Mouse (Mus musculus): ENCODE data around the gene Rnf222.

Gene Rnf222

DNA sequence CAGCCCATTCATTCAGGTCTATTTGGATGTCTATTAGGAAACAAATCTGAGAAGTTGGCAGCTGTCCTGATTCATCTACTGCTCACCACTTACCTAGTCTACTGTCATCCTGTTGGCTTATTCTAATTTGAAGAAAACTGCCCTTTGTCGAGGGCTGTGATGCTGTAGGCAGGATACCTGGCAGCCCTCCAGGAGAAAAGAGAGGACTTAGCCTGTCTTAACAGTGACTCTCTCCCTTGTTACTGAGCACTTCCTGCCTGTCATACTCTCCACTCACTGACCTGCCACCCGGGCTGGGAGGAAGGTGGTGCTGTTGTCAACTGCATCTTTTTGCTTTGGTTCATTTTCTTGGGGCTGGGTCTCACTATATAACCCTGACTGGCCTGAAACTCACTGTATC, 2.3 kb downstream of the Rnf222 start:
- no peak for DNase-seq

- no peak for DNase-seq
These were observed 3.5 kb downstream of the Rnf222 start for GRCm38 (mm10) chr11:68891823-68892222.

GRCm38 (mm10) chr11:68892233-68892832, 4.0 kb downstream of the Rnf222 start:
- no peak for DNase-seq

DNA sequence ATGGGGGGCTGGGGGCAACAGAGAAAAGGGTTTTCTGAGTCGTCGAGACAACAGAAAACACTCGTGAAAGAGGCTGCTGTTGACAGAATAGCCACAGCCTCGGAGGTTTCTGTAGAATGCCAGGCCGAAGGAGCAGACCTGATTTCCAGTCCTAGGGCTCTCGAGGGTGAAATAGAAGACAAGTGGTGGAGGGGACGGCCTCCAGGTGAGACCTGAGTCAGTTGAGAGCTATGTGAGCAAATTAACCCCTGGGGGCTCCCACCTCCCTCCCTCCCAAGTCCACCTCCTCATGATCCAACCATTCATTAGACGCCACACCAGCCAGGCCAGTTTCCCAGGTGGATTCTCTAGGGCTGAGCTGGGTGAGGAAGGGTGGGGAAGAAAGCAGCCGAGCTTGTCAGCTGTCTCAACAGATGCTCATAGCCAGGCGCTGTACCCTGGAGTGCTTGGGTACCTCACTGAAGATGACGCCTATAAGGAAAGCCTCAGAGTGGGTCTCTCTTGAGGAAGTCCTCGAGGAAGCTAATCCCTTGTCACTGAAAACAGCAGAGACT, 5.6 kb downstream of the Rnf222 start:
- no peak for DNase-seq

DNA sequence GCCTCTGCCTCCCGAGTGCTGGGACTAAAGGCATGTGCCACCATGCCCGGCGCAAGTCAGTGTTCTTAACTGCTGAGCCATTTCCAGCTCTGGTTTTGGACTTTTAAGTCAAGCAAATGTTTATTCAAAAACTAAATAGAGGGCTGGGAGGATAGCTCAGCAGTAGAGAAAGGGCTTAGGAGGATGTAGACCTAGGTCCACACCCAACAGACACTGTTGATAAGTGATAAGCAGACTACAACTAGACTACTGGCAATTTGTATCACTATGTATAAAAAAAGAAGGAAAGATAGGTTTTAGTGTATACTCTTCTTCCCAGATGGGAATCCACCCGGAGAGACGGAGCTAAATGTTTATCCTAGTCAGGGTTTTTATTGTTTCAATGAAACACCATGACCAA, 7.9 kb downstream of the Rnf222 start:
- no peak for DNase-seq

DNA sequence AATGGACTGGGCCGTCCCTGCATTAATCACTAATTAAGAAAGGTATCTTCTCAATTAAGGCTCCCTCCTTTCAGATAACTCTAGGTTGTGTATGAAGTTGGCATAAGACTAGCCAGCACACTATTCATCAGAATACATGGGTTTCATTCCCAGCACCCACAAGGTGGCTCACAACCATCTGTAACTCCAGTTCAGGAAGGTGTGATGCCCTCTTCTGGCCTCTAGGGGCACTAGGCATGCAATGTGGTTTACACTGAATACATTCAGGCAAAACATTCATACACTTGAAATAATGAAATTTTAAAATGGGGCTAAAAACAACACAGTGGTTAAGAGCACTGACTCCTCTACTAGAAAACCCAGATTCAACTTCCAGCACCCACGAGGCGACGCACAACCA, 8.8 kb downstream of the Rnf222 start:
- peak; percentile 61 for DNase-seq

DNA sequence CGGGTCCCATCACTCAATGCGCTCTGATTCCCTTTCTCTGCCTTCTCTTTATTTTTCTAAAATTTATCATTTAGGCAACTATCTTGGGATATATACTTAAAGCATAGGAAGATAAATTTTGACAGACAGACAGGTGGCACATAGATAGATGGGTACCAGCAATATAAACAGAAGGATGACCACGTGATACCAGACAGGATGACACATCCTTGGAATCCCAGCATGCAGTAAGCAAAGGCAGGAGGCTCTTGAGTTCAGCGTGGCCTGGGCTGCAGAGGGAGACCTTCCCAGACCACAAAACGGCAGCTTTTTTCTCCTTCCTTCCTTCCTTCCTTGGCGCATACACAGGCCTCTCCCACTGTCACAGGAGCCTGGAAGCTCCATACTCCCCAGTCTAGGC, 9.5 kb downstream of the Rnf222 start:
- no peak for DNase-seq

DNA sequence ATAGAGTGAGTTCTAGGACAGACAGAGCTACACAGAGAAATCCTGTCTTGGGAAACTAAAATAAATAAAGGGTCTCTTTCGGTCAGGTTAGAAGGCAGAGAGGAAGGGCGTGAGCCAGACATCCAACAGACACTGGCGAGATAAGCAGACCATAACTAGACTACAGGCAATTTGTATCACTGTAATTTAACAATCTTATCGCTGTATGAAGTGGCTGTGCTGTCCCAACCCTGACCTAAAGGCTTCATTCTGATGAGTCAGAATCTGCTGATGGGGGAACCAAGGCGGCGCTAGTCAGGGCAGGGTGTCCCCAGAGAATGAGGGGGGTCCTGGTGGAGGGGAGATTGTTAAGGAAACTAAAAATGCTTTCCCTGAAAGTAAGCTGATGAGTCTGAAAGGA, 10.4 kb downstream of the Rnf222 start:
- no peak for DNase-seq

- no peak for DNase-seq
These were observed 11.5 kb downstream of the Rnf222 start for GRCm38 (mm10) chr11:68899815-68900214.

- no peak for DNase-seq
These were observed 12.4 kb downstream of the Rnf222 start for GRCm38 (mm10) chr11:68900519-68901350.

GRCm38 (mm10) chr11:68901351-68902046, 13.1 kb downstream of the Rnf222 start, which contains the start of gene Rpl26:
Gene Rpl26 (plus strand): TSS chr11:68901583.
- DNase-seq, result peak; percentile 99

GRCm38 (mm10) chr11:68902047-68902364, 13.7 kb downstream of the Rnf222 start:
- DNase-seq, result no peak

GRCm38 (mm10) chr11:68902367-68902766, 14.0 kb downstream of the Rnf222 start:
- DNase-seq, result no peak

GRCm38 (mm10) chr11:68902823-68903222, 14.5 kb downstream of the Rnf222 start:
- no peak for DNase-seq

DNA sequence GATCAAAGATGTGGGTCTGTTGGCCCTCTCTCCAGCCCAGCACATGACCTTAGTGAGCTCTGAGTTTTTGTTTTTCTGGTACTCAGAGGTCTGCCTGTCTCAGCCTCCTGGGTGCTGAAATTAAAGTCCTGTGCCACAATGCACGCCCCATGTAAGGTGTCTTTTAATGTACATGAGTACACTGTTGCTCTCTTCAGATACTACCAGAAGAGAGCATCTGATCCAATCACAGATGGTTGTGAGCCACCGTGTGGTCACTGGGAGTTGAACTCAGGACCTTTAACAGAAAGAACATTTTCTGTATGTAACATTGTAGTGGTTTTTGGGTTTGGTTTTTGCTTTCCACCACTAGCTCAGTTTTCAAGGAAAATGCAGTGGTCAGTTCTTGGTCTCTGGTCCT, 15.4 kb downstream of the Rnf222 start:
- DNase-seq, result no peak

GRCm38 (mm10) chr11:68904375-68905137, 16.2 kb downstream of the Rnf222 start:
- DNase-seq, result peak; percentile 87

DNA sequence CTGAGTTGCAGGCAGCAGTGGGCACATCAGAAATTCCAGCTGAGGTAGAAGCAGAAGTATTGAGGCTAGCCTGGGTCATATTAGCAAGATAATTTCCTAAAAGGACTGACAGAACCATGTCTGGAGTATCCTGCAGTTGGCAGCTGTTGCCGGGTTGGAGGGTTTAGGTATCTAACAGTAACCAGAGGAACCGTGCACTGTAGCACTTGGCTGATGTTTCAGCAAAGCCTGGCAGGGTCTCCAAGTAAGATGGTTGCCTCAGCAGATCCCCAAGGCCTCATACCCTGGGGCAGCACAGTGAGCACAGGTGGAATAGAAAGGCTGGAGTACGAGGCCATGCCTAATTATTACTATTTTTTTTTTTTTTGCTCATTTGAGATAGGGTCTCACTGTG, 16.8 kb downstream of the Rnf222 start:
- peak; percentile 16 for DNase-seq

DNA sequence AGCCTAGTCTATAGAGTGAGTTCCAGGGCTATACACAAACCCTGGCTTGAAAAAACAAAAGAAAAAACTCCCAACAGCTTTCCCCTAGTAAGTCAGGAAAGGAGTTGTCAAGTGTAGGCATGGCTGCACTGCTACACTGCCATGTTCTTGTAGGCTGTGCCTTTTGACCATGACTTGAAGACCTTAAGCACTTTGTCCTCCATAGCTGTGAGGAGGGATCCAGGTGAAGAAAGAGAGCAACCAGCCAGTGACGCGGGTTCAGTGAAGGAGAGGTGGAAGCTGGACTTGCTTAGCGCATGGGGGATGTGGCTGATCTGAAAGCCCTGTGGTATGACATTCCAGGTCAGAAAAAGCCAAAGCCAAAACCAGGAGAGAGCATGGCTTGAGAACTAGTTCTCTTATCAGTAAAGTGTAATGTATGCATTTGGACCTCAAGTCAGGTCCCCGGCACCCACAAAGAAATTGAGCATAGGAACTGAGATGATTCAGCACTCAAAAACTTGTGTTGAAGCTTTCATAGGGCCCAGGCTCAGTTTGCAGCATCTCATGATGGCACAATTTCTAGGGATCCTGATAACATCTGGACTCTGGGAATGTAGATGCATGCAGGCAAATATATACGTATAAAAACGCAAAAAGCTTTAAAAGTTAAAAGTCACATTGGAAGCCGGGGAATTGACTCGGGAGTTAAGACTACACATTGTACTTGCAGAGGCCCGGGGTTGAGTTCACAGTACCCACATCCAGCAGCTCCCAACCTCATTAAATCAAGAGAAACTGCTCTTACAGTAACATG, 17.5 kb downstream of the Rnf222 start:
- no peak for DNase-seq

DNA sequence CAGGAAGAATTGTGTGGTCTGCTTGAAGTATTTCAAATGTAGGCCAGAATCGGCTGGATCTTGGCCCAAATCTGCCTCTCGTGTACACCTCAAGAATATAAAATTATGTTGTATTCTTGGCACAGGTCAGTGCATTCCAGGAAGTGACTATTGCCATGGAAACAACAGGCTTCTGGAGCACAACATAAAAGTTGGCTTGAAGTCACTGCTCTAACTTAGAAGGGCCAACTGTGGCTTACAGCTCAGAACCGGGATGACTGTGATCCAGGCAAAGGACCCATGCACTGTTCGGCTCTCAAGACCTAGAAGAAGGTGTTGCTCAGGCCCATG, 18.1 kb downstream of the Rnf222 start:
- peak; percentile 16 for DNase-seq

DNA sequence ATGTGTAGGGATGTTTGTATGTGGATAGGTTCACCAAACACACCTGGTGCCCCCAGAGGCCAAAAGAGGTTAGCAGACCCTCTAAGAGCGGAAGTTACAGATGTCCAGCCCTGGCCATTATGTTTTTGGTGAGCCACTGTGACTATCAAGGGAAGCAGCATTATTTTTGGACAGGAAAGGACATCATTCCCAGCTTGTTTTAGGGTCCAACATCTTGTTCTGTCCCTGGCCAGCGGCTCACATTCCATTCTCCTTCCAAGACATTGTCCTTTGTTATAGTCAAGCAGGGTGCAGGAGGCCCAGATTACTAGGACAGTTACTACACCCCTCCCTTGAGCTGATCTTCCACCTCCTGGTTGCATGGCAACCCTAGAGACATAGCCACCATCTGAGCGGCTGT, 18.9 kb downstream of the Rnf222 start:
- no peak for DNase-seq

GRCm38 (mm10) chr11:68908846-68909503, 20.6 kb downstream of the Rnf222 start:
- DNase-seq, result no peak
